Mouse (Mus musculus) granulocyte monocyte progenitor cell, adult 5-6 weeks (primary cell): ENCODE results near the gene Map3k3. TPM values are rescaled to one million over a fixed set of nuclear protein-coding genes. Genes with fewer than 3 reads are reported as not detected.
"Not testable (repeated sequence)": the region's sequence is repeated elsewhere in the genome, so short reads cannot be mapped to it uniquely, and the experiment has no call there.

Source experiments
- ATAC-seq: replicated peaks from 2 replicates; pipeline ENCODE4 v1.8.0; 2016; ENCODE audit warnings: mild to moderate bottlenecking, moderate TSS enrichment, inconsistent platforms; ENCODE audit not compliant: poor library complexity, severe bottlenecking
- total RNA-seq, 2 experiments: library from RNA; stranded (forward) in 1 of 2; stranded (reverse) in 1 of 2; fragments of 200-712, 200-1000 nt in 1 of 2; fragments of >200 nt in 1 of 2; fragmentation: Nextera tagmentation in 1 of 2; gene quantifications; 2 replicates each; pipeline ENCODE4 v1.2.3; 2014 to 2017

The Map3k3 gene
- total RNA-seq, 2 experiments from 2014 or later, result 29.1 to 32.1 TPM

DNA sequence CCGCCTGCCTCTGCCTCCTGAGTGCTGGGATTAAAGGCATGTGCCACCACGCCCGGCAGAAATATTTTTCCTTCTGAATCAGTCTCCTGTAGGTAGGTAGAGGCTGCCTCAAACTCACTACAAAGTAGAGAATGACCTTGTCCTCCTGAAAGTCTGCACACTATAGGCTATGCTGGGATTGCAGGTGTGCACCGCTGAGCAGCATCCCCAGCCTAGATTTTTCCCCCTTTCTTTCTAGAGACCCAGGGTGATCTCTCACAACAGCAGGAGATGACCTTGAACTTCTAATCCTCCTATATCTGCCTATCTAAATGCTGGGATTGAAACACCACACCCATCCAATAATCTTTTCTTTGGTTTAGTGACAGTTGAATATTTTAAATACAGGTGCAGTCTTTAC lies 102.9 kb downstream of the Map3k3 start:
- ATAC-seq, result no peak

DNA sequence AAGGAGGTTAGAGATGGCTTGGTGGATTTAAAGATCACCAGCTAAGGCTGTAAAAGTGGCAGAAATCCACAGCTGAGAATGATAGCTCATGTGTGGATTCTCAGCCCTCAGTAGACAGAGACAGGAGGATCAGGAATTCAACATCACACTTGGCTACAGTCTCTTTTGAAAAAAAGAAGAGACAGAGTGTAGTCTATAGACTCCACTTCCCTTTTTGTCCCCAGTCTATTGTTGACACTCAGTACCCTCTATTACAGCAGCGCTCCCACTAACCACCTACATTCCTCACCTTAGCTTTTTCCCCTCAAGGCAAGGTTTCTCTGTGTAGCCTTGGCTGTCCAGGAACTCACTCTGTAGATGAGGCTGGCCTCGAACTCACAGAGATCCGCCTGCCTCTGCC lies 107.3 kb downstream of the Map3k3 start:
- ATAC-seq, result no peak

DNA sequence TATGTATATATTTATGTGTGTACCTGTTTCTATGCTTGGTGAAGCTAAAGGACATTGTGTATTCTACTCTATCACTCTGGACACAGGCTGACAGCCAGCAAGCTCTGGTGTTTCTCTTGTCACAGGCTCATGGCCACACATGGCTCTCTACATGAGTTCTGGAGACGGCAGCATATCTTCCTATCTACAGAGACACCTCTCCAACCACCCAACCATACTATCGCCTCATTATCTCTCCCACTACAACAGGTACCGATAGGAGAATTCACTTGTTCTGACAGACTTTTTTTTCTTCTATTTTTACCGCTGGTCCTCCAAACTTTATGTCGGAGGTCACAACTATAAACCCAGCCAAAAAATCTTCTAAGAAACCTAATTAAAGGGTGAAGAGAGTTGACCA lies 107.8 kb downstream of the Map3k3 start:
- ATAC-seq, result no peak

DNA sequence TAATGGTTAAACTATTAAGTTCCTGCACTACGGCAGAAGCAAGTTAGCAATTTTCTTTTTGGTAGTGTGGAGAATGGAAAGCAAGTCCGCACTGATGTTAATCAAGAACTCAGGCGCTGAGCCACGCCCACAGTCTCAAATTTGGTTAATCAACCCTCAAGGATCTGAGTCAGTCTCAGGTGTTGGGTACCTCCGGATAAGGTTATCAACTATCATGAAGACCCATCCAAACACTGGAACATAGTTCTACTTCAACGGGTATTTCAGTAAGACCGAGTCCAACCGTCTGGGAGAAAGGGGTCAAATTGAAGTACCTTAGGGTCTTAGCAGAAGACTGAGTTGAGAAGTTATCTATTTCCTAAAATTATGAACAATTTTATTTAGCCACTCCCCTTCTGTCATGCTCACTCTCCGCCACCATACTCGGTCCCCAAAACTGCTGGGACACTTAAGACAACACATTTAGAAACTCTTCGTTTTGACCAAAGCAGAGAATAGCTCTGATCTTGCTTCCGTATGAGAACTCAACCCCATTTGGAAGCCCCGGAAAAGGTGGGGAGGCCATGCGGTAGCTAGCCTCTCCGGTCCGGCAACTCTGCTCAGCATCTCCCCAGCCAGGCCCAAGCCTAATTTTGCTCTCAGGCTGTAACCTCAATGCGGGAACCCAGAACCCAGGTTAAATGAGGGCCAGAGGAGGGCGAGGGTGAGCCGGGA lies 108.4 kb downstream of the Map3k3 start:
- ATAC-seq, result peak; percentile 13

DNA sequence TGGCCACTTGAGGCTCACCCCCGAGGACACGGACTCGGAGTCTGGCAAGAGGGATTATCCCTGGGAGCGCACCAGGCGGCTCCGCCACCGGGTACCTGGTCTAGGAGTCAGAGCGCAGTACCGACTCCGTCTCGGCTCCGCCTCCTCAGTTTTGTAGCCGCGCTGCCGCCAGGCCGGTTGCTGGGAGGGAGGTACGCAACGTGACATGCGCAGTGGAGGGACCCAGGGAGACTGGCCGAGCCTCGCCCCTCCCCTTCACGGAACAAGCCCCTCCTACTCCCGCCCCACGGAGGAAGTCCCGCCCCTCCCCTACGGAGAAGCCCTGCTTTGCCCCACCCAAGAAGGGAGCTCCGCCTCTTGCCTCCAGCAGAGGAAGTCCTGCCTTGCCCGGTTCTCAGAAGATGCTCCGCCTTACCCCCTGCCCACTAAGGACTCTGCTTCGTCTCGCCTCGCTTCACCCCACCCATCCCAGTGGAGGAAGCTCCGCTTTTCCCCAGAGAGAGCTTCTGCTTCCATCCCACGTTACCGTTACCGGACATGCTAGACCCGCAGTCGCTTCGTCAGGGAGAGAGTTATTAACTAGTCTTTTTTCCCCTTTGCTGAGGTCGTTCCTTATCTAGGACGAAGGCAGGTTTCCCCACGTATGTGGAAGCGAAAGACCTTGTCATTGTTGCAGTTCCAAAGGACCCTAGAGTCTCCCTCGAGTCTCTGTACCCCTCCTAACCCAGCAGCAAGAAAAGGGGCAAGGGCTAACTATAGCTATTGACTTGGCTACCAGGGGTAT lies 109.2 kb downstream of the Map3k3 start:
- peak; percentile 93 for ATAC-seq

DNA sequence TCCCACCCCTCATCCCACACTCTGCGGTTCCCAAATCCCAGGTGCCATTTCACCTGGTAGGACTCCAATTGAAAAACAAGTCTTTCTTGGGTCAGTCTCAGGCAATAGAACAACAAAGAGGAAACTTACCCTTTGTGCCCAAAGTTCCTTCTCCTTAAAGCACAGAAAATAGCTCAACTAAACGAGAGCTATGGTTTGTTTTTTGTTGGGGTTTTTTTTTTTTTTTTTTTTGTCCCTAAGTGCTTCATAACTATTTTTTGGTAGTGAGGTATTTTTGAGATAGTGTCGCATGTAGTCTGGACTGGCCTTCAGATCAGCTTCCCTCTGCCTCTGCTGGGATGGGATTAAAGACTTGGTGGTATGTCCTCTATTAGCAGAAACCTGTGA lies 109.7 kb downstream of the Map3k3 start:
- ATAC-seq, result no peak

DNA sequence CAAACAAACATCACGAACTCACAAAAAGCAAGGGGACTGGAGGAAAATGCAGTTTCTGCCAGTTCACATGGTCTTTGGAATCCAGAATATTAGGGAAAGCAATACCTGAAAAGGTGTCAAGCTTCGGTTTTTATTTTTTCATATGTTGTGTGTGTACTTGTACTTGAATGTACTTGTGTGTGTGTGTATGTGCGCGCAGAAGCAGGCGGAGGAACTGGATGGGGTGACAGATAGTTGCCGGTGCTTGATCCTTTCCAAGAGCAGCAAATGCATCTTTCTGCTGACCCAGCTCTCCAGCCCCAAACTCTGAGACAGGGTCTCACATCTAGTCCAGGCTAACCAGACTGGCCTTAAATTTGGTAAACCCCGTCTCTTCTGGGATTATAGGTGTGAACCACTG lies 110.5 kb downstream of the Map3k3 start:
- ATAC-seq, result no peak

DNA sequence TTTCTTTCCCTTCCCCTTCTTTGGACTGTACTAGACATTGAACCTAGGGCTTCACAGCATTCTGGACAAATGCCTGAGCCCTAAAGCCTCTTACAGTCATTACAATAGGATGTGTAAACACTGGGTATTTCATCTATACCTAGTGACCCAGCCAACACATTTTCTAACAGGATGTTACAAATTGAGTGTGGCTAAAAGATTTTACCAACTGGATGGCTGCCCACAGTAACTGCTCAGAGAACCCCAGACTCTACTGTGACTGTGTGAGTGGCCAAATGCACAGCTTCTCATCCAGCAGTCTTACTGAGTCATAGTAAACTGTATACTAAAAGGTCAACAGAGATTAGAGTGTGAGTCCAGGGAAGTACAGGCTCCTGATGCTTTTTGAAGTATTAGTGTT lies 110.9 kb downstream of the Map3k3 start:
- ATAC-seq, result no peak

DNA sequence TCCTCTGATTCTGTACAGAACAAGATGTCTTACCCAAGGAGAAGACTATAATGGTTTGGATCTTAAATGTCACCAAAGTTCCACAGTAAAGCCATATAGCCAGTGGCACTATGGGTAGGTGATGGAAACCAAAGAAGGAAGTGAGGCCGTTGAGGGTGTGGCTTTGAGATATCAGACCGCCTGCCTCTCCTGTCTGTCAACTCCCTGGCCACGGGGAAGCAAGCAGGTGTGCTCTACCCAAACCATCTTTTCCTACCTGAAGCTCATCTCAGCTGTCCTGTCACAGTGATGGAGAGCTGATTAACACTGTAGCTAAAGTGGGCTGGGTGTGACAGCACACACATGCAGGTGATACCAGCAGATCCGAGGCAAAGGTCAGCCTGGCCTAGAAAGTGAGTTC lies 113.9 kb downstream of the Map3k3 start:
- no peak for ATAC-seq

DNA sequence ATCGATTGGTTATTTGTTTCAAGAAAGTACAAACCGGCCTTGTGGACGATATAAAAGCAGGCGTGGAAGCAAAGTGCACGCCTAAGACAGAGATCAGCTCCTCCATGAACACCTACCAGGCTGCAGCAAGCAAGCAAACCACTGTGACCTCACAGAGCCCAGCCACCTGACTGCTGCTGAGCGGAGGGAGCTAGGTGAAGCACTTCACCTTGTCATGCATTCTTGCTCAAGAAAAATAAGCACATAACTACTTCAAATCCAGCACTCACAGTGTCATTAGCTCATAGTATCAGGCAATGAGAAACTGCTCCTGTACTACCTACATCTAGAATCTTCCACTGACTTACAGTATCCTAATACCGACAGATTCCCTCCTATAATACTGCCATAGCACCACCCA lies 115.6 kb downstream of the Map3k3 start:
- not testable (repeated sequence) for ATAC-seq

DNA sequence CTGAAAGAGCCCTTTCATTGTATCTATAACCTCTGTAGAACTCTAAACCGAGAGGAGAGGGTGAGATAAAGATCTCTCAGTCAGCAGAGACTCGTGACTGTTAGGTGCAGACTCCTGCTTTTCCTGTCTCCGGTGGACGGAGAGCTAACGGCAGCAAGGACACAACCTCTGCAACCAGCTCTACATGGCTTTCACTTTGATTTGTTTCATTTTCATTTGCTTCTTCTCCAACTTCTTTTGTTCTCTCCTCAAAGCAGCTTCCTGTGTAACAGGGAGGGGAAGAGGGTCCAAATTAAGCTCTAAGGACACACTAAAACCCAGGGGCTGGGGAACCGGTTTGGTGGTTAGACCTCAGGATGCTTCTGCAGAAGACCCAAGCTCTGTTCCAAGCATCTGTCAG lies 116.3 kb downstream of the Map3k3 start:
- ATAC-seq, result 0 out of 2 replicates have a peak, but pooled peaks have one; percentile 20

DNA sequence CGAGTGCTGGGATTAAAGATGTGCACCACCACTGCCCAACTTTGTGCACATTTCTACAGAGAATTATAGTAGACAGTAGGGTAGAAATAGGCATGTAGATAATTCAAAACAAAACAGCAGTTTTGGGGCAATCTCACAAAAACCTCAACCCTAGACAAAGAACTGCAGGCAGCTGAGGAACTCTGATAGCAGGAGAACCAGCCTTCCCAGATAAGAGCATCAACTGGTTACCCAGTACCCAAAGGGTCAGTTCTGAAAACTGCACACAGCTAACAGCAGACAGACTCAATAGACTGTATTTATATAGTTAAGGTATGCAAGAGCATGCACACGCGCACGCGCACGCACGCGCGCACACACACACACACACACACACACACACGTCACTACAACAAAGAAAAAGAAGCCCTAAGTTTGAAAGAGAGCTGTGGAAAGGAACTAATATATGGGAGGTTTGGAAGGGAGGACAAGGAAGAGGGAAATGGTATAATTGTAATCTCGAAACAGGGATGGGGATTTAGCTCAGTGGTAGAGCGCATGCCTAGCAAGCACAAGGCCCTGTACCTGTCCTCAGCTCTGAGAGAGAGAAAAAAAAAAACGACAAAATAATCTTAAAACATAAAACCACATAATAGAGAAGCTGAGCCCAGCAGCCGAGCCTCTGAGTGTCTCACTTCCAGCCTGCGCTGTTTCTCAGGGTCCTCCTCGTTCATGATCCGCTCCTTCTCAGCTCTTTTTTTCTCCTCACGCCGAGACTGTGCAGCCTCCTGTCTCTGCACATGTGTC lies 117.1 kb downstream of the Map3k3 start:
- no peak for ATAC-seq

DNA sequence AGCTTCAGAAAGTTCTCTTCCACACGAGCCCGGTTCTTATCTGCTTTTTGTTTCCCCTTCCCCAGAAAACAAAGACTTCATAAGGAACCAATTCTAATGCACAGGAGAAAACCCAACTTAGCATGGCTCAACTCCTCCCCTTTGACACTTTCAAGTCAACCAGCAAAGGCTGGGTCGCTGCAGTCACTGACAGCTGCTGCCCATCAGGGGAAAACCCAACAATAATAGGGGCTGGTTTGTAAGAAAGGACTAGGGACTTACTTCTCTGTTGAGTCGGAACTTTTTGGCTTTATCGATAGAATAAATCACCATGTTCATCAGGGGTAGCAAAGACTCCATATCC lies 117.7 kb downstream of the Map3k3 start, which contains the start of gene Strada:
Gene Strada, minus strand, starts transcription at position 46 of the 343 bp plus-strand sequence.
- no peak for ATAC-seq

Other genes with a start within 250 kb of the Map3k3 start
- gene Cyb561, start 131.3 kb upstream of the Map3k3 start, total RNA-seq (2014; fragmentation: Nextera tagmentation), result 0.56 and 1.6 TPM in 2 replicates
- 0.69 and 0.82 TPM in 2 replicates for gene Cyb561, start 131.3 kb upstream of the Map3k3 start, total RNA-seq (2017)
- gene Ace, start 116.7 kb upstream of the Map3k3 start, total RNA-seq (2014; fragmentation: Nextera tagmentation), result not detected in 2 replicates
- not detected in 2 replicates for gene Ace, start 116.7 kb upstream of the Map3k3 start, total RNA-seq (2017)
- not detected in 2 replicates for gene Ace3, start 89.9 kb upstream of the Map3k3 start, total RNA-seq (2014; fragmentation: Nextera tagmentation)
- gene Ace3, start 89.9 kb upstream of the Map3k3 start, total RNA-seq (2017), result not detected in 2 replicates
- 0.21 TPM in 1 of 2 replicates, not detected in the other for gene Kcnh6, start 76.5 kb upstream of the Map3k3 start, total RNA-seq (2014; fragmentation: Nextera tagmentation)
- gene Kcnh6, start 76.5 kb upstream of the Map3k3 start, total RNA-seq (2017), result not detected in 2 replicates
- 54.6 and 55.2 TPM in 2 replicates for gene Dcaf7, start 47.7 kb upstream of the Map3k3 start, total RNA-seq (2014; fragmentation: Nextera tagmentation)
- 49.8 and 49.9 TPM in 2 replicates for gene Dcaf7, start 47.7 kb upstream of the Map3k3 start, total RNA-seq (2017)
- 6.9 and 8.9 TPM in 2 replicates for gene Taco1, start 18.6 kb upstream of the Map3k3 start, total RNA-seq (2014; fragmentation: Nextera tagmentation)
- gene Taco1, start 18.6 kb upstream of the Map3k3 start, total RNA-seq (2017), result 11.1 and 19.2 TPM in 2 replicates
- not detected in 2 replicates for gene Gm10840, start 76.2 kb downstream of the Map3k3 start, total RNA-seq (2014; fragmentation: Nextera tagmentation)
- not detected in 2 replicates for gene Gm10840, start 76.2 kb downstream of the Map3k3 start, total RNA-seq (2017)
- gene Limd2, start 76.2 kb downstream of the Map3k3 start, total RNA-seq (2014; fragmentation: Nextera tagmentation), result 196 and 197 TPM in 2 replicates
- 38.1 and 43.1 TPM in 2 replicates for gene Limd2, start 76.2 kb downstream of the Map3k3 start, total RNA-seq (2017)
- gene Strada, start 117.6 kb downstream of the Map3k3 start, total RNA-seq (2014; fragmentation: Nextera tagmentation), result 40.5 and 42.3 TPM in 2 replicates
- 22.2 TPM in 2 replicates for gene Strada, start 117.6 kb downstream of the Map3k3 start, total RNA-seq (2017)
- 30.2 and 56.2 TPM in 2 replicates for gene Ccdc47, start 131.7 kb downstream of the Map3k3 start, total RNA-seq (2014; fragmentation: Nextera tagmentation)
- 175 and 181 TPM in 2 replicates for gene Ccdc47, start 131.7 kb downstream of the Map3k3 start, total RNA-seq (2017)
- 51.1 and 55.5 TPM in 2 replicates for gene Ddx42, start 132.3 kb downstream of the Map3k3 start, total RNA-seq (2014; fragmentation: Nextera tagmentation)
- gene Ddx42, start 132.3 kb downstream of the Map3k3 start, total RNA-seq (2017), result 86.8 and 87.9 TPM in 2 replicates
- 60.5 and 82.1 TPM in 2 replicates for gene Ftsj3, start 171.5 kb downstream of the Map3k3 start, total RNA-seq (2014; fragmentation: Nextera tagmentation)
- 157 and 194 TPM in 2 replicates for gene Ftsj3, start 171.5 kb downstream of the Map3k3 start, total RNA-seq (2017)
- gene Psmc5, start 171.5 kb downstream of the Map3k3 start, total RNA-seq (2014; fragmentation: Nextera tagmentation), result 106 and 108 TPM in 2 replicates
- 108 and 116 TPM in 2 replicates for gene Psmc5, start 171.5 kb downstream of the Map3k3 start, total RNA-seq (2017)
- 76.4 and 91.7 TPM in 2 replicates for gene Smarcd2, start 188.4 kb downstream of the Map3k3 start, total RNA-seq (2014; fragmentation: Nextera tagmentation)
- gene Smarcd2, start 188.4 kb downstream of the Map3k3 start, total RNA-seq (2017), result 200 and 221 TPM in 2 replicates
- 1.0 and 2.1 TPM in 2 replicates for gene Tcam1, start 192.1 kb downstream of the Map3k3 start, total RNA-seq (2014; fragmentation: Nextera tagmentation)
- gene Tcam1, start 192.1 kb downstream of the Map3k3 start, total RNA-seq (2017), result 1.4 and 1.9 TPM in 2 replicates
- not detected in 2 replicates for gene Gh, start 217.3 kb downstream of the Map3k3 start, total RNA-seq (2014; fragmentation: Nextera tagmentation)
- gene Gh, start 217.3 kb downstream of the Map3k3 start, total RNA-seq (2017), result not detected in 2 replicates
- gene Cd79b, start 230.1 kb downstream of the Map3k3 start, total RNA-seq (2014; fragmentation: Nextera tagmentation), result 52.9 and 54.1 TPM in 2 replicates
- 23.8 and 31.5 TPM in 2 replicates for gene Cd79b, start 230.1 kb downstream of the Map3k3 start, total RNA-seq (2017)